Mouse (Mus musculus): ENCODE measurements around the gene Dyrk1a.

- TF ChIP-seq CEBPB (IDR thresholded peaks at IDR 0.05; ENCODE audit: insufficient read depth, poor library complexity, severe bottlenecking) (no peak), E2F4 (IDR thresholded peaks at IDR 0.05; ENCODE audit: insufficient read depth) (no peak), USF1 (IDR thresholded peaks at IDR 0.05; ENCODE audit: low read depth) (no peak), MAX (IDR thresholded peaks at IDR 0.05; ENCODE audit: low read depth) (no peak), TCF3 (IDR thresholded peaks at IDR 0.05; ENCODE audit: insufficient read length, low read depth) (no peak), POLR2A (IDR thresholded peaks at IDR 0.05; ENCODE audit: insufficient read length, low read depth) (no peak), POLR2AphosphoS2 (IDR thresholded peaks at IDR 0.05; ENCODE audit: insufficient read length, low read depth) (no peak), TCF12 (IDR thresholded peaks at IDR 0.05; ENCODE audit: insufficient read depth, poor library complexity, severe bottlenecking) (no peak)
These were observed 48.7 kb downstream of the Dyrk1a start for GRCm38 (mm10) chr16:94618543-94618942.
